Mouse (Mus musculus): ENCODE data around the gene Mdm2.

Mdm2 gene

DNA sequence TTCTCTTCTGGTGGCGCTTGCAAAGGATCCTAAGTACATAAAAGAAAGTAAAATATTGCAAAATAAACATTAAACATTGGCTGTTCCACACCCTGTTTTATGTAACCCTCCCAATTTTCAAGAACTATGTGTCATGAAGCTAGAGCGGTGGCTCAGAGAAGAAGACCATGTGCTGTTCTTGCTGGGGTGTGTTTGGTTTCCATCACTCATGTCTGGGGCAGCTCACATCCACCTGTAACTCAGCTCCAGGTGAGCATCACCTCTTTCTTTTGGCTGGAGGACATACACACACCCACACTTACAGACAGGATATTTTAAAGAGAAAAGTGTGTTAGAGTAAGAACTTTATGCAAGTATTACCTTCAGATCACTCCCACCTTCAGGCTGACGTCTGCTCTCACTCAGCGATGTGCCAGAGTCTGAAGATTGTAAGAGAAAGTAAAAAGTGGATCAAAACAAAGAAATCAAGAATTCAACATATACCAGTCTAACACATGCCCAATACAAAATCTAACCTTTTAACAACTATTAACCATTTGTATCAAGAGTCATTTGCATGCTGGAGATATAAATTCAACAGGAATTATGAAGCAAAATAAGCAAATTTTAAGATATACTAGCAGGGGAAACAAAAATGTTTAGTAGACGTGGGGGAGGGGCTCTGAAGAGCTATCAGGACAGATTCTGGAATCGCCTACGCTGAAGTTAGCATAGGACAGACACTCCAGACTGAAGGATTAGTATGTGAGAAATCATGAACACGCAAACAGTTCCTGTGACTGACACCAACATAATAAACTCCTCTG lies 14.3 kb downstream of the Mdm2 start:
- DNase-seq: no peak

- no peak for DNase-seq
Observed at GRCm38 (mm10) chr10:117695605-117696004, 15.0 kb downstream of the Mdm2 start.

GRCm38 (mm10) chr10:117695027-117695426 lies 15.5 kb downstream of the Mdm2 start:
- DNase-seq: no peak

DNA sequence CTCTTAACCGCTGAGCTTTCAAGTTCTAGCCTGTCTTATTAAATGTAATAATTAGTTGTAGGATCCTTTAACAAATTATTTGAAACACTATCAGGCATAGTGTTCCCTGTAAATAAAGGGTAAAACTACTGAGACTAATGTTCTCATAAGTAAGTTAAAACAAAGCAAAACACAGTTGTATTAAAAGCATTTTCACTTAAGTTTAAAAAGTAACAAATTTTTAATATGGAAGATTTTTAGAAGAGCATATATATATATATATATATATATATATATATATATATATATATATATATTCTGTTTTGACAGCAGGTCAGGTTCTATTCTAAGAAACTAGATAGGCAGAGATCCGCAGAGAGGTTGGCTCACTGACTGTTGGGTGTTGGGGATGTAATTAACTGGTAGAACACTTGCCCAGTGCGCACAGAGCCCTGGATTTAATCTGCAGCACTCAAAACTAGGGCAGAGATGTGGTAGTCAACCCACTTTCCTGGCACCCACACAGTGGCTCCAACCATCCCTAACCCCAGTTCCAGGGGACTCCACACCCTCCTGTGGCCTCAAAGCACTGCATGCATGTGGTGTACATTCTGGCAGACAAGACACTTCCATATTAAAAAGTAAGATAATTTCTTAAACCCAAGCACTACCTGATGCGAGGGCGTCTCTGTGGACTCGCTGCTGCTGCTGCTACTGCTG lies 16.2 kb downstream of the Mdm2 start:
- no peak for DNase-seq

- DNase-seq: no peak
Observed at GRCm38 (mm10) chr10:117692953-117693352, 17.6 kb downstream of the Mdm2 start.

- DNase-seq: no peak
Observed at GRCm38 (mm10) chr10:117692173-117692572, 18.4 kb downstream of the Mdm2 start.

DNA sequence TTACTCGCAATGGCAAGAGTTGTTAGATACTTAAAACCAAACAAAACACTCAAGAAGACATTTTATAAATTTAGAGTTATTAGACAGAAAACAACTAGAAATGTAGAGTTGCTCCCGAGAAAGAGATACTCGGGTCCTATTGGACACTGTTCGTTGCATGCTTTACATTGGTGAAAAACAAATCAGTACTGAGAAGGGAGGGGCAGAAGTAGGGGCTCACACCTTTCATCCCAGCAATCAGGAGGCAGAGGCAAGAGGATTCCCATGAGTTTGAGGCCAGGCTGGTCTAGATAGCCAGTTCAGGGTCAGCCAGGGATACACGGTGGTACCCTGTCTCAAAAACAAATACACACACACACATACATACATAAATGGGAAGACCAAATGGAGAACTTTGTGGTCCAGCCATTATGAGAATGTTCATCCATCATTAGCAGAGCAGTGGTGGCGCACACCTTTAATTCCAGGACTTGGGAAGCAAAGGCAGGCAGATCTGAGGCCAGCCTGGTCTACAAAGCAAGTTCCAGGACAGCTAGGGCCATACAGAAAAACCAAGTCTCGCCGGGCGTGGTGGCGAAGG lies 19.1 kb downstream of the Mdm2 start:
- no peak for DNase-seq

- no peak for DNase-seq
Observed at GRCm38 (mm10) chr10:117690770-117691296, 19.7 kb downstream of the Mdm2 start.

- DNase-seq: no peak
Observed at GRCm38 (mm10) chr10:117690101-117690352, 20.5 kb downstream of the Mdm2 start.

- no peak for DNase-seq
Observed at GRCm38 (mm10) chr10:117689297-117690100, 21.1 kb downstream of the Mdm2 start.

DNA sequence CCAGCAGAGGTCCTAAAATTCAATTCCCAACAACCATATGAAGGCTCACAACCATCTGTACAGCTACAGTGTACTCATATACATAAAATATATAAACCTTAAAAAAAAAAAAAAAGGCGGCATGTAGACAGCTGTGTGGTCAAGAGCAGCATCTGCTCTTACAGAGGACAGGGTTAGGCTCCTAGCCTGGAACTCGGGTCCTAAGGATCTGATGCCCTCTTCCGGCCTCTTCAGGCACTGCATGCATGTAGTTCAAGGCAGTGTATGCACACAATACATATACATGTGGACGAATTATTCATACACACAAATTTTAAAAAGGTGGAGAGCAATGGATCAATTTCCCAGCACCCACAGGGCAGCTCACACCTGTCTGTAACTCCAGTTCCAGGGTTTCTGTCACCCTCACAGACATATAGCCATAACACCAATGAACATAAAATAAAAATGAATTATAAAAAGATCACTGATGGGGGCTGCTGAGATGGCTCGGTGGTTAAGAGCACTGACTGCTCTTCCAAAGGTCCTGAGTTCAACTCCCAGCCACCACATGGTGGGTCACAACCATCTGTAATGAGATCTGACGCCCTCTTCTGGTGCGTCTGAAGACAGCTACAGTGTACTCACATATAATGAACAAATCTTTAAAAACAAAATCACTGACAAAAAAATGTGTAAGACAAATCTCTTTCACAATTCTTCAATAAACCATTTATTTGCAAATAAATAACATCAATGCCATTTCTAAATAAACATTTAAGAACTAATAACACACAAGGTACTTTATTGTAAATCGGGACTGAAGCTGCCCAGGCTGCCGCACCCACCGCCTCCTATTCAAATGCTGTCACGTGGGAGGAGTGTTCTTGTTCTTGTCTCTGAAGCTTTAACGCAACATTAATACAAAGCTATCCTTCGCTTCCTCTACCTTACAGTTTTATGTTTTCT lies 22.1 kb downstream of the Mdm2 start:
- no peak for DNase-seq

GRCm38 (mm10) chr10:117687577-117687976 lies 23.0 kb downstream of the Mdm2 start:
- DNase-seq: no peak

DNA sequence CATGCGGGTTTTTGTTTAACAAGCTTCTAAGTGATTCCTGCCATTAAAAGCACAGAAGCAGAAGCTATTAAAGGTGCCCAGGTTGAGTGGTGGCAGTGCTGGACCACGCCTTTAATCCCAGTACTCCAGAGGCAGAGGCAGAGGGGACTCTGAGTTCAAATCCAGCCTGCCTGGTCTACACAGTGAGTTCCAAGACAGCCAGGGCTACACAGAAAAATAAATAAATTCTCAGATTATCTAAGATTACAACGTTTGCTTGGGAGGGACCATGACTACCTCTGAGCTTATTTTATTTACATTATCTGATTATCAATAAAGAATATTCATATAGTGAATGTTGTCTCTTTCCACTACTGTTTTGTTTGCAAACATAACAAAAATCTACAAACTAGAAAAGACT lies 23.5 kb downstream of the Mdm2 start:
- DNase-seq: no peak

DNA sequence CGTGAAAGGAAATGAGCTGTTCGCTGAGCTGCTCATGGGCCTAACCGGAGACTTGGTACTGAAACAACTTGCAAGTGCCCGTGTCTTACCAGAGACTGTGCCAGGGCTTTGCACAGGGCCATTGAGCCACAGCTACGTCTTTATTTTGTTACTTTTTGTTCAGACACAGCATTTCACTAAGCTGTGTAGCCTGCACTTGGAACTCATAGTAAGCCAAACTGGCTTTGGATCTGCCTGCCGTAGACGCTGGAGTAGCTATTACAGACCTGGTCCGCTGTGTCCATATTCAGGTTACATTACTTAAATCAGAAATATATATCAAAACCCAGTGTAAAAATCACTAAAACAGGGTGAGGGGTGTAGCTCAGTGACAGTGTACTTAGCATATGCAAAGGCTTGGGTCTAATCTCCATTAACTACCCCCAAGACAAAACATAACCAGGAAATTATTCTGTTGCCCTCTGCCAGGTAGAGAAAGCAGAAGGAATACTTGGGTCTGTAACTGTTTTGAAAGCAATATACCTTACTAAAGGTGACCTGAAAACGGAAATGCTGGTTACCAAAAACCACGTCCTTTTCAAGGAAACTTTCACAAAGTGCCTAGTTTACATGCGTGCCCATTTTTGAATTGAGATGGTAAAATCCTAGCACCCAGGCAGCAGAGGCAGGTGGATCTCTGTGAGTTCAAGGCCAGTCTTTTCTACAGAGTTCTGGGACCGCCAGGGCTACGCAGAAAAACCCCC lies 24.5 kb downstream of the Mdm2 start:
- no peak for DNase-seq

- no peak for DNase-seq
Observed at GRCm38 (mm10) chr10:117685171-117685848, 25.2 kb downstream of the Mdm2 start.

- DNase-seq: no peak
Observed at GRCm38 (mm10) chr10:117684298-117685170, 26.0 kb downstream of the Mdm2 start.

DNA sequence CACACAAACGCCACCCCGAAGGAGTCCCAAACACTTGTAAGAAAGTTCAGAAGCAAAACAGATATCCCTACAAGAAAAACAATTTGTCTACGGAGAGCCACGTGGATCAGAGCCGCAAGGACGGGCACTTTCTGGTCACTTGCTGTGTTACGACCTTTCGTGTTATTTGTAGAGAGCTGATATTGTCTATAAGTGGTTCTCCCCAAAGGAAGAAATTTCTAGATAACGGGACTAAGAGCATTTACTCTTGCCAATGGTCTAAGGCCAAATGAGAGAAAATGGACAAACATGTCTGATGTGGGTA lies 26.9 kb downstream of the Mdm2 start:
- DNase-seq: no peak

GRCm38 (mm10) chr10:117682858-117683733 lies 27.5 kb downstream of the Mdm2 start:
- no peak for DNase-seq

All from kidney, postnatal 14 days (tissue).